Mouse (Mus musculus): Measurements from ENCODE around the gene Cyb5r3. TPM values are rescaled to one million over a fixed set of nuclear protein-coding genes. Genes with fewer than 3 reads are reported as not detected.
"Not testable (repeated sequence)": the region's sequence is repeated elsewhere in the genome, so short reads cannot be mapped to it uniquely, and the experiment has no call there.

The Cyb5r3 gene
- total RNA-seq, 2 experiments from 2014 or later, result 47.0 to 65.7 TPM

DNA sequence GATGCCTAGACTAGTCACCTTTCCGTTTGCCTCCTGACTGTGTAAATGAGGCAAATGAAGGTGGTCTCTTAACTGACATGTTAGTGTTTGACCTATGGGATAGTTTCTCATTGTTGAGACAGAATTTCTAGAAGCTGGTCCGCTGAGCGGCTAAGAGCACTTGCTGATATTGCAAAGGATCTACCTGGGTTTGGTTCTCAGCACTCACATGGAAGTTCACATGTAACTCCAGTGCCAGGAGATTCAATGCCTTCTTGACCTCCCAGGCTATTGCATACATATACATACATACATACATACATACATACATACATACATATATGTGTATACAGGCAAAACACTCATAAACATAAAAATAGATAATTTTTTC lies 22.3 kb downstream of the Cyb5r3 start:
- no peak for DNase-seq

DNA sequence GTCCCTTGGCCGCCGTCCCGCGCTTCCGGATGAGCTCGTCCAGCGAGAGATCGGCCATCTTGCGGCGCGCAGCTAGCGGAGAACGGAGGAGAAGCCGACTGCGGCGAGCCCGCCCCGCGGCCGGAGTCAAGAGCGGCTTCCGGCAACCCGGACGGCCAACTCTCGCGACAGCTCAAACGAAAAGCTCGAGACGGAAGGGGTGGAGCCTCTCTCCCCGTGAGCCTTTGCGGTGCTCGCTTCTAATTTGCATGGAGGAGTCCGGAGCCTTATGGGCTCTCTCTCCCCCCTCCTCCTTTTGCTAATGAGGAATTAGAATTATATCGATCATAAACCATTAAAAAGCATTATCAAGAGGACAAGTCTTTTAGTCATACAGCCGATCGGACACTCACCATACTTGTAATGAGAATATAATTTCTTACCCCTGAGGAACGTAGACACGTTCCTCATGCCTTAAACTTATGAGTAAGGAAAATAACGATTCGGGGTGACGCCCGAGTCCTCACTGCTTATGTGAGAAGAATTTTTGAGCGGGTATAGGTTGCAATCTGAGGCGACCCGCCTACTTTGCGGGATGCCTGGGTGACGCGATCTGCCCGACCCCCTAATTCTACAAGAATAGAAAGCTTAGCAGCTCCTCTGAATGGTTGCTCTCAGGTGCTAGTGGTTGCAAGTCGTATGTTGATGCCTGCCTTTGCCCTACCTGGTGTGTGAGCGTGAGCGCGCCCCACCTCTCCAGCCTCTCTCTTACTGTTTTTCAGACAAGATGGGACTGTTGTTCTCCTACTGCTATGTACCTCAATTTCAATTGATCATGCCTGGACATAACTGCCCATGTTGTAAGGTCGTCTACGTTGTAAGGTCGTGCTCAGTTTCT lies 23.0 kb downstream of the Cyb5r3 start, which contains the start of gene Poldip3:
Gene Poldip3, minus strand, starts transcription at position 189 of the 877 bp plus-strand sequence.
- peak; percentile 95 for DNase-seq

DNA sequence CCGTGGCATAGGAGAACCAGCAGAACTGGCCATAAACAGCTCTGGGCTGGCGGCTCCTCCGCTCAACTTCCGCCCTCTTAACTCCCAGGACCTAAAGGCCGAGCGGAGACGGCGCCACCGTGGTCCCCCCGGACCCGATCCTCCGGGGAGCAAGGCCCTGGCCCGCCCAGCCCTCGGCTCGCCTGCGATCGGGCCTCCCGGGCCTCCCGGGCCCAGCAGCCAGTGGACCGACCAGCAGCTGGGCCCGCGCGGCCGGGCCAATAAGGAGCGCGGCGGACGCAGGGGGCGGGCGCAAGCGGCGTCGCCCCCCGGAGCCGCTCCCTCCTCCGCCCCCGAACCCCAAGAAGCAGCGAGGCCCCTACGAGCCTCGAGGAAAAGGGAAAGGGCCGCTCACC lies 23.6 kb downstream of the Cyb5r3 start:
- peak; percentile 86 for DNase-seq

DNA sequence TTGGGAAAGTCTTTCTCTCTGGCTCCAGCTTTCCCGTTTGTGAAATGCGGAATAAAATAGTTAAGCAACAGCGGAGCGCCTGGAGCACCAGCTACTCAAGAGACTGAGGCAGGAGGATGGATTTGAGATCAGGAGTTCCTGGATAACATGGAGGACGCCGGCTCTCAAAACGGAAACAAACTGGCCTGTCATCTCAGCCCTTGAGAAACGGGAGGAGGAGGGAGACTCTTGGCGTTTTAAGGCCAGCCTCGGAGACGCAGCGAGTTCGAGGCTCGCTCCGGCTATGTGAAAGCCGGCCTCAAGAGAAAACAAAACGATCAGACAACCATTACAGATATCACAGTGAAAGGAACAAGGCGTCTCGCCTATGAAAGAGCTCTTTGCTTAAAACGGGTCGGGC lies 24.0 kb downstream of the Cyb5r3 start:
- no peak for DNase-seq

DNA sequence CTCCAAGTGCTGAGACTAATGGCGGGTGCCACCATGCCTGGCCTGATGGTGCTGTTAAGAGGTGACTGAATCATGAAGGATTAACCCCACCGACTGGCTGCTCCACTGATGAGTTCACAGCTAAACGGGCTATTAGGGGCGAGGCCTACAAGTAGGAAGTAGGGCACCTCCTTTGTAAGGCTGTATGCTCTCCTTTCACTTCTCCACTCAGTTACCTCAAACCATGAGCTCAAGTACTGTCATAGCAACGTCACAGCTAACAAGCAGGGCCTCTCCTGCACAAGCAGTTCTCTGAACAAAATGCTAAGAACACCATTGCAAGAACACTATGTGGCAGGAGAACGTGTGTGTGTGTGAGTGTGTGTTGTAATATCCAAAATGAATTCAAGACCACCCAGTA lies 26.9 kb downstream of the Cyb5r3 start:
- DNase-seq, result no peak

DNA sequence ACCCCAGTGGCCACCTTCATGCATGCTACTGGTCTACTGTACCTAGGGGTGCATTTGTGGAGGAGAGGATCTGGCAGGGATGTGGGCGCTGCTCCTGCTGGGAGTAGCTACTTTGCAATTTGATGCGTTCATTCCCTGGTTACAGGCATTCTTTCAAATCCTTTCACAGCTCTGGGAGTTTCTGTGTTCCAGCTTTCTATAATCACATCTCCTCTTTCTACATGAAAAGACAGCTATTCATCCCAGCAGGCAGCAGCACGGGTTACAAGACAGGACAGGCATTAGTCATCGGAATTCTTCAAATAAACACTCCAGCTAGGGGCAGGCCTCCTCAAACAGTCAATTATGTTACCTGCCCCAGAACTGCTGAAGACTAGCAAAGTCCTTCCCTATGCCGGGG lies 29.5 kb downstream of the Cyb5r3 start:
- no peak for DNase-seq

DNA sequence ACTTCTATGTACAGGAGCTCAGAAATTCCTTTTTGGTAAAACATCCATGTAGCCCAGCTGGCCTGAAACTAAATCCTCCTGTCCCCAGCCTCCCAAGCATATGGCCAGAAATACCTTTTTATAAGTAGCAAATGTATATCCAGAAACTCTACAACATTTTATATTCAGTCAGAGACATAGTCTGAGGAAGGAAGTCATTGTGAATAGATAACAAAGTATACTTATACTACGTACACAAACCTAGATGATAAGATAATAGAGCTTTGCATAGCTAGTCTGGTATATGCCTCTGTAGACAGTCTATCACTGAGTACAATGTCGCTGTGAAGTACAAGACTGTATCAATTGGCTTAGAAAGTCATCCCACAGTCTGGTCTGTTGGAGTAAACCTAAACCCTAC lies 36.7 kb downstream of the Cyb5r3 start:
- no peak for DNase-seq

DNA sequence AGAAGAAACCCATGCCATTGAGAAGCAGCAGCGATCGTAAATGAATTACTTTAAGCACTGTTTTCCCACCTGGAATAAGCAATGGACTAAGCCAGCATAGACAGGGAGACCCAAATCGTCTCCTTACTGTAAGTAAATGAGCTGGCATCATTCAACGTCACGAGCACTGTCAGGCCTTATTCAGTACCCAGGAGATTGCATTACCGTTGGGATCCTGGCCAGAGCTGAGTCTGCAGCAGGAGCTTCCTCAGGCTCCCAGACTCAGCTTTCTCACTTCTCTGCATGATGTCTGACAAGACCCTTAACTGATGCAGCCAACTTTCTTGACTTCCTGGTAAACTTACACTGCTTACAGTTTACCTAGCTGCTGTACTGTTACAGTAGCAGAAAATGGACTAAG lies 37.7 kb downstream of the Cyb5r3 start:
- DNase-seq, result no peak

DNA sequence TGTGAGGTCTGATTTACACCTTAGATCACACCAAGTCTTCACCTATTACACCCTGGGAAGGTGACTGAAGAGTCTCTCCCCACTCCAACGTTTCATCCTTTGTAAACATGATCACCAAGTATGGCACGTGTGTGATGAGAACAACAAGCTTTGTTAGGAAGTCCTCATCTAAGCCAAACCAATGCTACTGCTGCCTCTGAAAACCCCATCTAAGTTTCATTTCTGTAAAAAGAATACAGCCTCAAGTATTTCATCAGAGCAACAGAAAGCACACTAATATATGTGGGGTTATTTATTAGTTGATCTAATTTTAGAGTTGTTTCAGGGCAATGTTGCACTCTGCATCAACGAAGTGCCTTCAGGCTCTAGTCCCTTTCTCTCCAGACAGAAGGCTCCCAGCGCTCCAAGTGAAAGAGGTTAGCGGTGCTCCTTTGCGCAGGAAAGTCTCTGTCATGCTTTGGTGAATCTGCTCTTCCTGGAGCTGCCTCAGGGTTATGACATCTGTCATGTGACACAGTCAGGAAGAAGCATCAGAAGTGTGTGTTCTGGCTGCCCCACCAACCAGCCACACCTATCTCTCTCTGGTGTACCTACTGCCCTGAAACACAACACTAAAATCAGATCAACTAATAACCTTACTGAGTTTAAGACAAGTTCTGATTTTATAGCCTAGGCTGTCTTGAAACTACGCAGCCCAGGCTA lies 42.7 kb downstream of the Cyb5r3 start:
- DNase-seq, result no peak

DNA sequence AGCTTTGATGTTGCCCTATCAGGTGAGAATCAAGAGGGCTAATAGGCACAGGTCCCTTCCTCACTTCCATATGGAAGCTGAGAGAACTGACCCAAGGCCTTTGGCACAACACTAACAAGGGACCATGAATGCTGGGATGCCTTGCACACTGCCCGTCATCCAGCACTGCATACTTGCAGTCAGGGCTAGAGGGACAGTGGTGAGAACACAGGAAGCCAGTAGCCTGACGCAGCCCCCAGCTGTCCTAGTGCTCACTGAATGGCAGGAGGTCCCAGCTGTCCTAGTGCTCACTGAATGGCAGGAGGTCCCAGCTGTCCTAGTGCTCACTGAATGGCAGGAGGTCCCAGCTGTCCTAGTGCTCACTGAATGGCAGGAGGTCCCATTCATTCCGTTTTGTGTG lies 45.4 kb downstream of the Cyb5r3 start:
- DNase-seq, result not testable (repeated sequence)

DNA sequence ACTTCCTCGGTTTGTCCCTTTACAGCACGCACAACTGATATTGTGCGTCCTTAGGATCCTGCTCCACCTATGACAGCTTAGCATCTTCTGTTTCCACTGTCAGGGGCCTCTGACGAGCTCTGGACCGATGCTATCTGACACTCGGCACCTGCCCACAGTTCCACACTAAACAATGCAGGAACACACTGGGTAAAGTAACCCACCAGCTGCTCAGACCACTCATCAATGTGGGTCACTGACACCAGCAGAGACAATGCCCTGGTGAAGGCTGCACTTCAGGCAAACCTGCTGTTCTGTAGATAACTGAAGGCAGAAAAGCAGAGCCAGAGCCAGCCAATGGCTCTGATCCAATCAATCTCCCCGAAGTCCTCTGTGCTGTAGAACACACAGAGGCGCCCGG lies 45.8 kb downstream of the Cyb5r3 start:
- no peak for DNase-seq

DNA sequence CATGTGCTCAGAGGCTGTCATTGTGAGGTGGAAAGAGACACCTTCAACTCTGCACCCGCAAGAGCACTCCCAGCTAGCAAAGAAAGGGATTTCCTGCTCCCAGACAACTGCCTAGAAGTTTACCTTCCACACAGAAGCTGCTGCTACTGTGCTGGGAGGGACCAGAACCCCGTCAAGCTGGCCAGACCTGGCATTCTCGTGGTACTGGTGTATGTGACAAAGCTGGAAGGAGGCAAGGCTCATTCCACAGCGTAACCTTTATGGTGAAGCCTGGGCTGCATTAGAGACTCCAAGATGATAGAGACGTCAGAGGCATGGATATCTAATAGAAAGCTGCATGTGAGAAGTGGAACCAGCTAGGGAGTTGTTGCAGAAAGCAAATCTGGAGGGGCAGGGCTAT lies 47.8 kb downstream of the Cyb5r3 start:
- no peak for DNase-seq

DNA sequence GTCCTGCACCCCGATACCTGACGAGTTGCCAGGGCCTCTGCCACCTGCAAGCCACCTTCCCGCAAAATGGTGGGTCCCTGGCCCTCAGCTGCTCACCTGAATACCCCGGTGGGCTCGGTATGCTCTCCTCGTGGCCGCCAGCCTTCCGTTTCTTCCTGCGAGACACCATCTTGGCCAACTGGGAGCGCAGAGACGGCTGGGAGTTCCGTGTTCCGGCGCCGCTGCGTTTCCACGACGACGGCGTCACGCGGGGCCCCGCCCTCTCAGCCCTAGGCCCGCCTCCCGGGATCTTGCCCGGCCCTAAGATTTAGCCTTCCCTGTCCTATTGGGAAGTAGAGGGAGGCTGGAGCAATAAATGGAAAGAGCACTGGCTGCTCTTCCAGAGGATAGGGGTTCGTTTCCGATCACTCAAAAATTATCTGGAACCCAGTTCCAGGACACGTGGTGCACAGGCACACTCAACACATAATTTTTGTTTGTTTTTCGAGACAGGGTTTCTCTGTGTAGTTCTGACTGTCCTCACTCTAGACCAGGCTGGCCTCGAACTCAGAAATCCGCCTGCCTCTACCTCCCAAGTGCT lies 49.7 kb downstream of the Cyb5r3 start, which contains the start of gene Rrp7a:
Gene Rrp7a, minus strand, starts transcription at position 236 of the 580 bp plus-strand sequence.
- DNase-seq, result peak; percentile 94

DNA sequence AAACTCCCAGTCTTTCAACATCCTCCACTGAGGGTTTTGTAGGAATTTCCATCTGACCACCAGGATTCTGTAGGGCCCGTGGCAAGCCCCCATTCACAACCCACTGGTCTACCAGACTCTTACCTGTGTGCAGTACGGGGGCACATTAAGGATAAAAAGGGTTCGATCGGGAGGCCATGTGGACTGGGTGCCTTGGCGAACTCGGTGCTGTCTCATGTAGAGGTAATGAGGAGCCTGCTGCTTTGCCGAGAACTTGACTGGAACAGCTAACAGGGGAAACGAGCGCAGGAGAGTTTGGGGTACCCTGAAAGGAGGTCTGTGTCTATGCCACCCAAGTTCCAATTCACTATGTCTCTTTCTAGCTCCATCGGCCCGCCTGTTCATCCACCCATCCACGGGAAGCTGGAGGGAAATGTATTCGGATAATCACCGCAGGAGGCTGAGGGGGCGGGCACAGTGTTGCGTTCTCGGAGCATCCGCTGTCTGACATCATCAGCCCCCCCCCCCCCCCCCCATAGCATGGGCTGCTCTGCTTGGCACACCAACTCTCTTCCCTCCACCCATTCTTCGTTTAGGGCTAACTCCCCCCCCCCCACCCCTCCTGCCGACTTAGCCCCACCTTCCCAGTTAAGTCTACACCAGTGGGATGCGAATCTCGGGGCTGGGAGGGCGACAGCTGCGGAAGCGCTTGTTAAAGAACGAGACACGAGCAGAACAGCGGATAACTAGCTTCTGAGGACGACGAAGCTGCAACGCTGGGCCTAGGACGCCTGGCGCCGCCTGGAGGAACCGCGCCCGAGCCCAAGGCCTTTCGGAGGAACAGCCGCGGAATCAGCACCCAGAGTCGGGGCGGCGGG lies 50.5 kb downstream of the Cyb5r3 start:
- no peak for DNase-seq

DNA sequence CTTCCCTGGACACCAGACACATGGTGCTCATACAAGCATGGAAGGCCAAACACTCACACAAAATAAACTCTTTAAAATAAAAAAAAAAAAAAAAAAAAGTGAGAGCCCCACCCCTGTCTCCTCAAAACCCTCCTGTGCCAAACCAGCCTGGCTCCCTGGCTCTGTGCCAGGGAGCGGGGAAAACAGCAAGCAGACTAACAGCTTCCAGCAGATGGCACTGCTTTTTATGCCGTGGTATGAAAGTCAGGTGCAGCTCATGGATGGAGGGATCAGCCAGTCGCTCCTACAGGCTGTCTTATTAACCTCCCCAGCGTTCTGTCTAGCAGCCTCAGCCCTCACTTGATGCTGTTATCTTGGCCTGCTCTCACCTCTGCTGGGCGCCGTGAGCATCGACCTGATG lies 54.0 kb downstream of the Cyb5r3 start:
- DNase-seq, result no peak

DNA sequence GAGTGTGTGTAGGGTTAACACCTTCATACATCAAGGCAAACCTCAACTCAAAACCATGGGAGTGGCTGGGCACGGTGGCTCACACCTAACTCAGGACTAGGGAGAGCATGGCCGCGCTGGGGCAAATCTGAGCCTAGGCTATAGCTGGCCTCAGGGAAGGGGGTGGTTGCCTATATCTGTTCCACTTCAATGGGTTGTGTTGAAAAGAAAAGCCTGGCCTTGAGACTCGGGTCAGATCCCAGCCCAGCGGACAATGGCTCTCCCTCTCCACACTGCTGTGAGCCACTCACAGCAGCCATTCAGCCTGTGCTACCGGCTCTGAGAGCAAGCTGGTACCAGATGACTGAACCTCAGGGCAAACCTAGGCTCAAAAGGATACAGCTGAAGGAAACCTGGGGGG lies 57.3 kb downstream of the Cyb5r3 start:
- no peak for DNase-seq

DNA sequence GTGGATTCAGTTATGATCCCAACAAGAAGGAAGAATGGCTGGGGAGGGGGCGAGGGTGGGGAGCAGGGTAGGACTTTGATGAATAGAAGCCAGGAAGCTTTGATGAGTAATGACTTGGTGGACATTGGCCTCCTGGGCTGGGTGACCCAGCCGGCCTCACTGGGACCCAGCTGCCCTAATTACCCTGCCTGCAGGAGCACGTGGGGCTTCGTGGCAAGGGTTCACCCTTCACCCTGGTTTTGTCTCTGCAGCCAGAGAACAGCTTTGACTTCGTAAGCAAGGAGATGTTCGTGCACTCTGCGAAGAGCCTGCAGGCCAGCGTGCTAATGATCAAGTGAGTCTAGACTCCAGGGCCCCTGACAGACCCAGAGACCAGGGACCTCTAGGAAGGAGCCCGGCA lies 58.3 kb downstream of the Cyb5r3 start:
- DNase-seq, result no peak

DNA sequence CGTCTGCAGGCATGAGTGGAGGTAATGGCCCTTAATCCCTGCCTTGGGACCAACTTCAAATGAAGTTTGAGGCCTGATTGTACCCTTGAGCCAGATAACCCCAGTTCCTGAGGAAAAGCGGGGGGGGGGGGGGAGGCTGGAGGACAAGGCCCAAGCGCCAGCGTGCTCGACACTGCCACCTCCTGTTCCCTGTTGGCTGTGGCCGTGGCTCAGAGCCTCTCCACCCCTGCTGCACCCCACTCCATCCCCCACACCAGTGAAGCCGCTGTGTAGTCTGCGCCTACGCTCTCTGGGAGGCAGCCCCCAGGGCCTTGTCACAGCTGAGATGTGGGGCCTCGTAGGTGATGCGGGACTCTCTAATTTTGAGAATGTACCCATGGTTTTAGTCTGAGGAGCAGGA lies 59.5 kb downstream of the Cyb5r3 start:
- DNase-seq, result peak; percentile 66

DNA sequence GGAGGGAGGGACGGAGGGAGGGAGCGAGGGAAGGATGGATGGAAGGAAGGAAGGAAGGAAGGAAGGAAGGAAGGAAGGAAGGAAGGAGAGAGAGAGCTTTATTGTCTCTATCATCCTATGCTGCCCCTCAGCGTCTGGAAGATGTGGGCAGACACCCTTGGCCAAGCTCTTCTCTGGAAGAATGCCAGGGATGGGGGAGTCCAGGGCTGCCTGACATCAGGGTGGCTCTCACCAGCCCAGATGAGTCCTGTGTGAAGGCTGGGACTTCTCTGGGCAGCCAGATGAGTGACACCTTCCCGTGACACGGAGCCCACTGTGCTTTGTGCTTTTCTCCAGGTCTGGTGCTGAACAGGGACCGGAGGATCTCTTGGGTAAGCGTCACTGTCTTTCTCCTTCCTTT lies 60.5 kb downstream of the Cyb5r3 start:
- DNase-seq, result no peak

DNA sequence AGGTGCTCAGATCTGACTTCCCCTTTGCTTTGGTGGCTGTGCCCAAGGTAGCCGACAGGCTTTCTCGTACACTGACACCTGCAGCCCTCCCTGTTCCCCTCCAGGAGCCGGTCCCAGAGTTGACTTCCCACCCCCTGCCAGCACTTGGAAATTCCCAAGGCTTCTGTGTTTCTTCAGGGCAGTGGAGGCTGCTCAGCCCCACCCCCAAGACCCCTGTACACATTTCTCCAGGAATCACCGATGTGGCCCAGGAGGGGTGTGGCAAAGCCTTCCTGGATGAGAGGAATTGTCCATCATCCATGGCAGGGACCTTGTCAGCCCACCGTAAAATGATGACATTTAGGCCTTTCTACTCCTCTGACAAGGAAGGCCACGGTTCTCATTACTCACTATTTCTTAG lies 61.1 kb downstream of the Cyb5r3 start:
- no peak for DNase-seq

DNA sequence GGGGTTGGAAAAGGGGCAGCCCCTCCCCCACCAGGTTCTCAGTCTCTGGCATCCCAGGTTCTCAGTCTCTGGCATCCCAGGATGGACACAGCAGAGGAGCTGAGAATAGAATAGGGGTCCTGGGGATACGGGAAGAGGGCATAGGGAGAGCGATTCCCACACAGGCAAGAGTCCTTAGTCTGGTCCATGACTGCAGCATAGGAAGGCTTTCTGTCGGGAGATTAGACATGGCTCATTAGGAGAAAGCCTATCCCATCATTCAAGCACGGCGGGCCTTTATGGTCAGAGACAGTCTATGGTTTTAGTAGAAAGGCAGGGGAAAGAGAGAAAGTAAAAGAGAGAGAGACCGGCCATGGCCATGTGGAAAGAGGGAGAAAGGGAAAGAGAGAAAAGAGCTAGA lies 64.6 kb downstream of the Cyb5r3 start:
- no peak for DNase-seq

DNA sequence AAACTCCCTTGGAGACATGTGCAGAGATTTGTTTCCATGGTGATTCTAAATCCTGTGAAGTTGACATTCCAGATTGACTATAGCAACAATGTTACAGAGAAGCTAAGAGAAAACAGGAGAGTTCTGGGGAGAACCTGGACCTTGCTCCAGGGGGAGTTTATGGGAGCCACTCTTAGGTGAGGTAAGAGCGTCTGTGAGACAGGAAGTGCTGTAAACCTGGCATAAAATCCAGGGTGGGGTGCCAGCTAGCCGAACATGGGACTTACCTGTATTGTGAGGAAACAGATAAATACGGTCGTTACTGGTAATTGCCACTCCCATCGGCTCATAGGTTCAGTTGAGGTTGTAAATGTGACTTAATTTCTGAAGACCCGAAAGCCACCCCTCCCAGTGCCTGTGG lies 66.0 kb downstream of the Cyb5r3 start:
- DNase-seq, result no peak

All from gastrocnemius, postnatal 25 days (tissue).